Mouse (Mus musculus): Measurements from ENCODE around the gene Sytl3. TPM values are rescaled to one million over a fixed set of nuclear protein-coding genes. Genes with fewer than 3 reads are reported as not detected.
"Not testable (repeated sequence)": the region's sequence is repeated elsewhere in the genome, so short reads cannot be mapped to it uniquely, and the experiment has no call there.

Gene Sytl3
- polyA plus RNA-seq, 1 experiment from 2014 or later: 0.79 TPM

DNA sequence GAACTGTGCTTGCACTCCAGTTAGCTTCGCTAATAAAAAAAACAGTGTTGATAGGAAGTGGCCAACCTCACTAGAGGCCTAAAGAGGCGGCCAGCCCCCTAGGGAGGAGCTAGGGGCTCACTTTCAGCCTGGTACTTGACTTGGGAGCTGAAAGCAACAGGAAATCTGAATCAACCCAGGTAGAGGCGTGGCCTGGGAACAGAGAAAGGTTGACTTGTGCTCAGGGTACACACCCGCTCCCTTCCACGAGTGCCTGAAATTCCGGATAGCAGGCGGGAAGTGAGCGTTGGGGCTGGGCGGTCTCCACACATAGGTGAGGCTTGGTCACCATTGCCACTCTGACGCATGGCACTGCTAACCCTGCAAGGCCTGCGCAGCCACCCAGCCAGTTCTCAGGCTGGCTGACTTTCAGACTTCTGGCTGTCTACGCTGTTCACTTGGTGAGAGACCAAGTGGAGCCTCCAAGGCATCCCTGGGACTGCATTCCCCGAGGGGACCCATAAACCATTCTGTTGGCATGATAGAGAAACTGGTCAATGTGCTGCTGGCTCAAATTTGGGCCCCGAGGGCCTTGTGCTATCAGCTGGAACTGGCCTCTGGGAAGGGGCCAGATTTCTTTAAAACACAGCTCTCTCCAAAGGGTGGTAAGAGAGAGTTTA is 18.0 kb upstream of the Sytl3 start:
- not testable (repeated sequence) for H3K27me3 ChIP-seq (ENCODE audit: control insufficient read depth, insufficient read depth, low read length); H3K9me3 ChIP-seq (ENCODE audit: control insufficient read depth, low read length); H3K4me3 ChIP-seq (ENCODE audit: low read depth, low read length); H3K4me1 ChIP-seq (ENCODE audit: control insufficient read depth, insufficient read depth, low read length); H3K9ac ChIP-seq (replicated peaks; ENCODE audit: low read depth, low read length); ATAC-seq (ENCODE audit: low read depth); H3K36me3 ChIP-seq (ENCODE audit: control insufficient read depth, insufficient read depth, low read length); H3K27ac ChIP-seq (ENCODE audit: low read depth, low read length); H3K4me2 ChIP-seq (ENCODE audit: low read depth, low read length)
- WGBS: 85% methylated on average over 14 of the region's 14 CpGs

DNA sequence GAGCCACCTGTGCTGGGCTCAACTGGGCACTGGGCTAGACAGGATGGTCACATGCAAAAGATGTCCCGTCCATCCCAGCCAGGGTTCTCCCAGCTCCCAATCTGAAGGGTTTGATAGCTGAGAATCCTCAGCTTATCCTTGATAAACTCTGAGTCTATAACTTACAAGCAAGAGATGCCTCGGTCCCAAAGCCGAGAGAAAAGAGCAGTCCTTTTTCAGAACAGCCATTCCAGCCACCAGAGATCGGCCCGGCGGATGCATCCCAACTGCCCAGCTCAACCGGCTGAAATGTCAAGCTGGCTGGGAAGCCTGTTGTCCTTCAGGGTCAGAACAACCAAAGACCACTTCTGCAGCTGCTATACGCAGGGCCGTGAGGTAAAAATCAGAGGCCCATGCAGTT is 14.7 kb upstream of the Sytl3 start:
- ATAC-seq (ENCODE audit: low read depth): not testable (repeated sequence)

DNA sequence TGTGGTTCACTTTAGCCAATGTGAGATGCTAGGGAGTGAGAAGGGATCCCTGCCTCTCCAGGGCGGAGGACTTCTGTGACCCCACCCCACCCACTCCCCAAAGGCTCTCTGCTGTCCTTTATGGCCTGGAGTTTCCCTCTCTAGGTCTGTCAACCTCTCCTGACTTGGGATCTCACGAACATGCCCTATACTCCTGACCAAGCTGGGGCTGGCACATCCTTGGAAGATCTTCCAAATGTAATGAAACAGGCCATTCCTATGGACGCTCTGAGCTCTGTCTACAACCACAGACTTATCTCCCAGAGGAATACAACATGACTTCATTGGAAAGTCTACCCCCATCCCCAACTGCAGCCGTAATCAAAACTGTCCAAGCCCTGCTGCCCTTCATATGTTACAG is 14.2 kb upstream of the Sytl3 start:
- not testable (repeated sequence) for H3K36me3 ChIP-seq (ENCODE audit: control insufficient read depth, insufficient read depth, low read length); H3K4me2 ChIP-seq (ENCODE audit: low read depth, low read length); H3K4me1 ChIP-seq (ENCODE audit: control insufficient read depth, insufficient read depth, low read length); H3K4me3 ChIP-seq (ENCODE audit: low read depth, low read length); H3K9me3 ChIP-seq (ENCODE audit: control insufficient read depth, low read length); H3K9ac ChIP-seq (replicated peaks; ENCODE audit: low read depth, low read length); H3K27me3 ChIP-seq (ENCODE audit: control insufficient read depth, insufficient read depth, low read length); ATAC-seq (ENCODE audit: low read depth); H3K27ac ChIP-seq (ENCODE audit: low read depth, low read length)
- 92% methylated on average over 4 of the region's 4 CpGs for WGBS

More for the DNA sequence above, 14.7 kb upstream of the Sytl3 start:
- not testable (repeated sequence) for H3K9ac ChIP-seq (replicated peaks; ENCODE audit: low read depth, low read length); H3K27me3 ChIP-seq (ENCODE audit: control insufficient read depth, insufficient read depth, low read length); H3K4me2 ChIP-seq (ENCODE audit: low read depth, low read length); H3K4me3 ChIP-seq (ENCODE audit: low read depth, low read length); H3K27ac ChIP-seq (ENCODE audit: low read depth, low read length); H3K4me1 ChIP-seq (ENCODE audit: control insufficient read depth, insufficient read depth, low read length); H3K36me3 ChIP-seq (ENCODE audit: control insufficient read depth, insufficient read depth, low read length); H3K9me3 ChIP-seq (ENCODE audit: control insufficient read depth, low read length)
- WGBS: 85% methylated on average over 7 of the region's 9 CpGs

DNA sequence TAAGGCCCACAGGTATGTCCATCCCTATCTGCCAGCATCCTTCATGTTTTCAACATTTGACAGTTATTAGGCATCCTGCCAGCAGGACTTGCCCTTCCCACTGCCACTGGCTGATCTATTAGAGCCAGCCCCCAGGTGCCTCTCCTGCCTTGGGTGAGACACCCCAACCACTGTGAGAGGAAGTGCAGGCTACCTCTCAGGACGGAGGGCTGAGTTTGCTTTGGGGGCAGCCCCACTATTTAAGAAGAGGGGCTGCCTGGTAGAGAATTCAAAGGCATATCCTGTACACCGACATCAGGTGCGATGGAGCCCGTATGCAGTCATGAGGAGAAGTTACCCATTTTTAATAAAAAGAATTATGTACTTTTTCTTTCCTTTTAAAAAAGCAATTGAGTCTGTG is 13.2 kb upstream of the Sytl3 start:
- H3K9me3 ChIP-seq (ENCODE audit: control insufficient read depth, low read length); H3K4me2 ChIP-seq (ENCODE audit: low read depth, low read length); ATAC-seq (ENCODE audit: low read depth); H3K36me3 ChIP-seq (ENCODE audit: control insufficient read depth, insufficient read depth, low read length); H3K9ac ChIP-seq (replicated peaks; ENCODE audit: low read depth, low read length); H3K4me3 ChIP-seq (ENCODE audit: low read depth, low read length); H3K27ac ChIP-seq (ENCODE audit: low read depth, low read length); H3K4me1 ChIP-seq (ENCODE audit: control insufficient read depth, insufficient read depth, low read length); H3K27me3 ChIP-seq (ENCODE audit: control insufficient read depth, insufficient read depth, low read length): not testable (repeated sequence)
- WGBS: 90% methylated on average over 3 of the region's 4 CpGs

DNA sequence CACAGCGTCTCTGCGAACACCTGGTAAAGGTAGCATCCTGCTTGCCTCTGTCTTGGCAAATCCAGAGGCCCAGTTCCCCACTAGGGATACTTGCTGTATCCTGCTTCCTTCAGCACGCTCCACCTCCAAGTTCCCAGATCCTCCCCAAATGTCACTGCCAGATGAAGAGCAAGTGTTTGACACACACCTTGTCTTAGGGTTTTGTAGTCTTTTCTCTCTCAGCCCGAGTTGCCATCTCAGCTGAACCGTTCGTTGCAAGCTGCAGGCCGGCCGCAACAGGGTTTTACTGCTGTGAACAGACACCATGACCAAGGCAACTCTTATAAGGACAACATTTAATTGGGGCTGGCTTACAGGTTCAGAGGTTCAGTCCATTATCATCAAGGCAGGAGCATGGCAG is 12.1 kb upstream of the Sytl3 start:
- not testable (repeated sequence) for H3K36me3 ChIP-seq (ENCODE audit: control insufficient read depth, insufficient read depth, low read length); H3K27ac ChIP-seq (ENCODE audit: low read depth, low read length); H3K4me2 ChIP-seq (ENCODE audit: low read depth, low read length); ATAC-seq (ENCODE audit: low read depth); H3K4me1 ChIP-seq (ENCODE audit: control insufficient read depth, insufficient read depth, low read length); H3K9ac ChIP-seq (replicated peaks; ENCODE audit: low read depth, low read length); H3K9me3 ChIP-seq (ENCODE audit: control insufficient read depth, low read length); H3K4me3 ChIP-seq (ENCODE audit: low read depth, low read length); H3K27me3 ChIP-seq (ENCODE audit: control insufficient read depth, insufficient read depth, low read length)
- WGBS: 100% methylated on average over 7 of the region's 8 CpGs

DNA sequence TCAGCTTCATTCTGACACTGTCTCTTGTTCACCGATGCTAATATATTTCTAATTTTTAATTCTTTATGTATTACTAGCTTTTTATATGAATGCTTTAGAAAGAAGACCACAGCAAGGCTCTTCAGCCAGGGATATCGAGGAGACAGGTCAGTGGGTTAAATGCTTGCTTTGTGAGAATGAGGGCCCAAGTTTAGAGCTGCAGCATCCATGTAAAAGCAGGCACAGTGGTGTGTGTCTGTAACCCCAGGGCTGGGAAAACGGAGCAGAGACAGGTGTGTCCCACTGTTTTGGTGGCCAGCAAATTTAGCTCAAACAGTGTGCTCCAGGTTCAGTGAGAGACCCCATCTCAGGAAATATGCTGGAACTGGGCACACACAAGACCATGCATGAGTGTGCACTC is 11.4 kb upstream of the Sytl3 start:
- not testable (repeated sequence) for H3K4me3 ChIP-seq (ENCODE audit: low read depth, low read length); H3K9me3 ChIP-seq (ENCODE audit: control insufficient read depth, low read length); H3K4me2 ChIP-seq (ENCODE audit: low read depth, low read length); ATAC-seq (ENCODE audit: low read depth); H3K27ac ChIP-seq (ENCODE audit: low read depth, low read length); H3K27me3 ChIP-seq (ENCODE audit: control insufficient read depth, insufficient read depth, low read length); H3K4me1 ChIP-seq (ENCODE audit: control insufficient read depth, insufficient read depth, low read length); H3K9ac ChIP-seq (replicated peaks; ENCODE audit: low read depth, low read length); H3K36me3 ChIP-seq (ENCODE audit: control insufficient read depth, insufficient read depth, low read length)
- WGBS: 90% methylated on average over 3 of the region's 3 CpGs

DNA sequence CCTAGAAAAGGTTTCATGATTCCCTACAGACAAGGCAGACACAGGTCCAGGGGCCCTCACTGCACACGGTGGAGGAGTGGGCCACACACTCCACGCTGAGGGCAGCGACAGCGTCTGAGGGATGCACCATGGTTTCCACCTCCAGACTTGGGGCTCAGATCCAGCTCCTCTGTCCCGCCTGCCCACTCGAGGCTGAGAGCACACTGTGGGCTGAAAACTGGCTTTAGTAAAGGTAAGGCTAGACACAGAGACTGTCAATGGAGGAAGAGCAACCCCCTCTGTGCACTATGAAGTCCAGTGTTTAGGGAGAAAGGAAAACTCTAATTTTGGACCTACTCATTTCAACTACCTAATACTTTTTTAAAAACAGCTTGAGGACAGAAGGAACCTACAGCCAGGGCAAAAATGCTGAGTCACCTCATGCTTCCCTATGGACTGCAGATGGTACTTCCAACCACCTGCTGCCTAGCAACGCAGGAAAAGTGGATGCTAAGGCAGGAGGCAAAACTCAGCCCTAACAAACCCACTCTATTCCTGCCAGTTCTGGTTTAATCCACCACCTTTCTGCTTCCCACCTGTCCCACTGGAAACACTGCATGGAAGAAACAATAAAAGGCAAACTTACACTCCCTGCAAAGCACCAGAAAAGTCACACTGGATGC is 7.9 kb upstream of the Sytl3 start:
- not testable (repeated sequence) for H3K36me3 ChIP-seq (ENCODE audit: control insufficient read depth, insufficient read depth, low read length); H3K27ac ChIP-seq (ENCODE audit: low read depth, low read length); H3K4me2 ChIP-seq (ENCODE audit: low read depth, low read length); H3K4me3 ChIP-seq (ENCODE audit: low read depth, low read length); H3K9me3 ChIP-seq (ENCODE audit: control insufficient read depth, low read length); H3K27me3 ChIP-seq (ENCODE audit: control insufficient read depth, insufficient read depth, low read length); H3K9ac ChIP-seq (replicated peaks; ENCODE audit: low read depth, low read length); ATAC-seq (ENCODE audit: low read depth); H3K4me1 ChIP-seq (ENCODE audit: control insufficient read depth, insufficient read depth, low read length)
- WGBS: 75% methylated on average over 3 of the region's 7 CpGs

DNA sequence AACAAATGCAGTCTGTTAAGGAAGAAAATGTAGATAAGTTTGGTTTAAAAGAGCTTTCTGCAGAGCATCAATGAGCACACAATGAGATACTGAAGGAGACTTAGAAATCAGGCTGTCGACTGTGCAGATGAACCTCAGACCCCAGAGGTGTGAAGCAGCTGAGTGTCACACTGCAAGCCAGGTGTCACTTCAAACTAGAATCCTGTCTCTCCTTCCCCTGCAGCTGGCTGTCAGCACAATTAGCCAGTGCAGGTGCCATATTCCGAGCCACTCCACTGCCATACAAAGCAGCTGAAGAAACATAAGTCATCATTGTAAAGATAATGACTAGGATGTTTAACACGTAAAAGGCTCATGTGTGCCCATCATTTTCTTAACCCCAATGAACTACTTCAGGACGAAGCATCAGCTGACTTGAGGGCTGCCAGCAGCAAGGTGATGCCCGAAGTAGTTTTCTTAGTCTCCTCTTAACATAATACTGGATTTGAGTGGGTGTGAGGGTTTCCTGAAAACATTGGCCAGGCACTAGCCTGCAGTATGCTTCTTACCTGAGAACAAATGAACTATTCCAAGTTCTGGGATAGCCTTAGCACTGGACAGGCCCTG is 5.4 kb upstream of the Sytl3 start:
- H3K27ac ChIP-seq (ENCODE audit: low read depth, low read length); H3K36me3 ChIP-seq (ENCODE audit: control insufficient read depth, insufficient read depth, low read length); H3K4me3 ChIP-seq (ENCODE audit: low read depth, low read length); H3K4me1 ChIP-seq (ENCODE audit: control insufficient read depth, insufficient read depth, low read length); H3K27me3 ChIP-seq (ENCODE audit: control insufficient read depth, insufficient read depth, low read length); H3K9ac ChIP-seq (replicated peaks; ENCODE audit: low read depth, low read length); H3K9me3 ChIP-seq (ENCODE audit: control insufficient read depth, low read length); ATAC-seq (ENCODE audit: low read depth); H3K4me2 ChIP-seq (ENCODE audit: low read depth, low read length): not testable (repeated sequence)
- 75% methylated on average over 4 of the region's 5 CpGs for WGBS

DNA sequence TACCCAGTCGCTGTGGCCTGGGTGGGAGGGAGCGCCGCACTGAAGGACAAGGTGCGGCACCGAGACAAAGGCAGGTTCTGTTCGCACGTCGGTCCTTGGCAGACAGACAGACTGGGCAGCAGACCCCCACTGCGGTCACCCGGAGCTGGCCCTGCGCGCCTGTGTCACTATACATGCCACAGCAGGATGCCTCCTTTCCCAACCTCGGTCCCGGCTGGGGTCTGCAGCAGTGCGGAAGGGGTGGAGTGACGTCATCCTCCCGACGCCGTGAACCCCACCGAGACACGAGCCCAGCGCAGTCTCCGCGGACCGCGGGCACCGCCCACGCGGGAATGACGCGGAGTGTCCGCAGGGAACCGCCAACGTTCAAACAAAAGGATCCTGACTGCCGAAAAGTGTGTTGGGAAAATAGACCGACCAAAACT is 3.8 kb upstream of the Sytl3 start:
- H3K9me3 ChIP-seq (ENCODE audit: control insufficient read depth, low read length); H3K36me3 ChIP-seq (ENCODE audit: control insufficient read depth, insufficient read depth, low read length); H3K4me1 ChIP-seq (ENCODE audit: control insufficient read depth, insufficient read depth, low read length); H3K27me3 ChIP-seq (ENCODE audit: control insufficient read depth, insufficient read depth, low read length): not testable (repeated sequence)
- WGBS: under 1% methylated on average over 34 of the region's 36 CpGs
- peak overlapping the region; percentile 37 for H3K4me3 ChIP-seq (ENCODE audit: low read depth, low read length)
- peak overlapping the region; percentile 34 for H3K4me2 ChIP-seq (ENCODE audit: low read depth, low read length)
- H3K9ac ChIP-seq (replicated peaks; ENCODE audit: low read depth, low read length): peak overlapping the region; percentile 52
- ATAC-seq (ENCODE audit: low read depth): peak; percentile 93
- H3K27ac ChIP-seq (ENCODE audit: low read depth, low read length): peak overlapping the region; percentile 88

All from neural tube, embryonic 14.5 days (tissue).